18 mouse cellular contexts compared by ENCODE assay signal in genomic region chr9:72475511-72475910, GRCm38 (mm10). TPM values are rescaled to one million over a fixed set of nuclear protein-coding genes. Genes with fewer than 3 reads are reported as not detected.
DNase-seq lines count a peak whose midpoint lies in the region; TF ChIP-seq lines count a peak whose summit lies in the region.
"Had no signal": no experiment of that assay in that cellular context is flagged by ENCODE, and none has a peak within 500 bp of the region (broad histone marks: within the 10 kb centered on the region; RNA-seq: fewer than 3 reads in every experiment).

No protein-coding gene starts in this region.

- no peak for TF ChIP-seq CTCF in kidney, adult 2 months (conservative IDR thresholded peaks at IDR 0.05; ENCODE audit: insufficient read depth, insufficient read length, low read depth, low read length)

- DNase-seq in kidney, adult 2 months = peak; percentile 5
- no peak for DNase-seq in kidney, adult 11 months
- peak; percentile 73 to 81 for DNase-seq in layer of hippocampus, adult 18-20 months (ENCODE audit: low spot score in 2 of 2)
- peak; percentile 68 to 73 for DNase-seq in layer of hippocampus, postnatal 36 days
- DNase-seq in right cerebral cortex, postnatal 10 days (ENCODE audit: low spot score in 2 of 2) = peak; percentile 66 to 77
- DNase-seq in cerebellum, adult 8-10 months = no peak
- no peak for DNase-seq in Muller cell, postnatal 12 days (ENCODE audit: inconsistent ontology term)
- no peak for DNase-seq in adrenal gland, adult (ENCODE audit: inconsistent age in 2 of 2, low spot score in 1 of 2)
- DNase-seq: adrenal gland, postnatal 14 days; cerebellum, postnatal 14 days; gastrocnemius, postnatal 14 days; heart, postnatal 14 days; kidney, adult 9 months; spleen, adult 18-20 months had no signal

- no peaks in the 10 kb centered on the region for H3K4me1 ChIP-seq in kidney, adult 2 months (ENCODE audit: control insufficient read depth, insufficient read depth, low read length)
- H3K4me1 ChIP-seq: liver, embryonic 12.5 days; lung, embryonic 15.5 days; midbrain, embryonic 13.5 days; stomach, embryonic 15.5 days had no signal

- TF ChIP-seq POLR2A in kidney, adult 2 months (IDR thresholded peaks at IDR 0.05; ENCODE audit: low read depth, low read length) = no peak

- no peak overlapping the region for H3K4me3 ChIP-seq in kidney, adult 2 months (ENCODE audit: insufficient read depth, low read depth, low read length)
- H3K4me3 ChIP-seq: liver, embryonic 12.5 days; lung, embryonic 15.5 days; midbrain, embryonic 13.5 days; stomach, embryonic 15.5 days had no signal

- H3K36me3 ChIP-seq in kidney, adult 2 months (ENCODE audit: control insufficient read depth, insufficient read depth, low read length) = no peaks in the 10 kb centered on the region; the same call in 1 of the 2 replicates

- H3K27me3 ChIP-seq in kidney, adult 2 months (replicated peaks; ENCODE audit: control insufficient read depth, insufficient read depth, low read length) = no peaks in the 10 kb centered on the region
- H3K27me3 ChIP-seq: liver, embryonic 12.5 days; lung, embryonic 15.5 days; midbrain, embryonic 13.5 days; stomach, embryonic 15.5 days had no signal

- WGBS in kidney, adult 2 months = 57% methylated on average over 9 of the region's 9 CpGs

- H3K27ac ChIP-seq in kidney, adult 2 months (ENCODE audit: insufficient read depth, low read depth, low read length) = no peak overlapping the region
- H3K27ac ChIP-seq: liver, embryonic 12.5 days; lung, embryonic 15.5 days; midbrain, embryonic 13.5 days; stomach, embryonic 15.5 days had no signal

RNA-seq across cellular contexts. Expression of gene Tex9, which starts 16.5 kb away (rescaled TPM):
- polyA plus RNA-seq in kidney, adult 2 months (2012; rRNA removed) = 3.0 and 3.4 TPM in 2 replicates
- total RNA-seq in layer of hippocampus, adult 18-20 months (2021) = 1 to 10 TPM; 6.3 to 8.1 TPM
- 1 to 10 TPM; 5.8 to 6.8 TPM for total RNA-seq in layer of hippocampus, postnatal 36 days (2021)

RNA-seq across cellular contexts. Expression of gene Mns1, which starts 37.7 kb away (rescaled TPM):
- 0.07 and 0.11 TPM in 2 replicates for polyA plus RNA-seq in kidney, adult 2 months (2012; rRNA removed)
- total RNA-seq in layer of hippocampus, adult 18-20 months (2021) = 1 to 10 TPM; 1.8 to 2.2 TPM
- 1 to 10 TPM; 1.3 to 1.9 TPM for total RNA-seq in layer of hippocampus, postnatal 36 days (2021)

RNA-seq across cellular contexts. Expression of gene Rfx7, which starts 56.5 kb away (rescaled TPM):
- 5.9 and 6.4 TPM in 2 replicates for polyA plus RNA-seq in kidney, adult 2 months (2012; rRNA removed)
- total RNA-seq in layer of hippocampus, adult 18-20 months (2021) = 10 to 100 TPM; 21.9 to 23.6 TPM
- 10 to 100 TPM; 23.1 to 25.4 TPM for total RNA-seq in layer of hippocampus, postnatal 36 days (2021)

Comparison
In these comparisons a context has a peak if more than half of its experiments do, and no peak if none do; other contexts are left out.
1. DNase-seq: peak in kidney, adult 2 months (single experiment), layer of hippocampus, adult 18-20 months (2 of 2), layer of hippocampus, postnatal 36 days (2 of 2) and right cerebral cortex, postnatal 10 days (2 of 2); none in kidney, adult 11 months (single experiment), cerebellum, adult 8-10 months (single experiment), Muller cell, postnatal 12 days (single experiment) and adrenal gland, adult (0 of 2).